Mouse (Mus musculus): ENCODE results near the gene Nemf.
"Not testable (repeated sequence)": the region's sequence is repeated elsewhere in the genome, so short reads cannot be mapped to it uniquely, and the experiment has no call there.

The Nemf gene

DNA sequence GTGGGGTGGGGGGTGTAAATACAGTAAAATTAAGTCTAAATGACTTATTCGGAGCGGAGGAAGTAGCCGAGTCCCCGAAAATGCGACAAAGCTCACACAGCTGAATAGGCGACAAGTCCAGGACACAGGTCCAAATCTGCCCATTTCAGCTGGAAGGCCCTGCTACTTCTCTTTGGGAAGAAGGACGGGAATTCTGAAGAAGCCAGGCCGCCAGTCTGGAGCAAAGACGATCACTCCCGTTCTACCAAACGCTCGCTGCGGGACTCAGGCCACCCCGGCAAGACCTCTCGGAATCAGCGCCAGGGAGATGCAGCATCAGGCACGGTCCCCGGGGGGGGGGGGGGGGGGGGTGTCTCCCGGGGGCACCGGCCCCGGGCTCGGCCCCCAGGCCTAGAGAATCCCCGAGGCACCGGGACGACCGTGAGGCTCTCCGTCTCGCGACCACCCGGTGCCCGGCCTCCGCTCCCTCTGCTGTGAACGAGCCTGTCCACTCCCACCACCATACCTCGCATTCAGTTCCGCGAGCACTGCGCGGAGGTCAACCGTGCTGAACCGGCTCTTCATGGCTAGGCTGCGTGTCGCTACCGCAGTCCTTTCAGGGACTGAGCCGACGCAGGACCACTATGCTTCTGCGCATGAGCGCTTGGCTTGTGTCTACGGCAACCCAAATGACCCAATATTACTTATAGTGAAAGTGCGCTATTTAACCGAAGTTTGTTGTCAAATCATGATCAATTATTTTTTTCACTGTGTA is at the start of gene Nemf:
Gene Nemf, minus strand, starts transcription at position 620 of the 754 bp plus-strand sequence.
- DNase-seq (ENCODE audit: low spot score), result peak; percentile 83

DNA sequence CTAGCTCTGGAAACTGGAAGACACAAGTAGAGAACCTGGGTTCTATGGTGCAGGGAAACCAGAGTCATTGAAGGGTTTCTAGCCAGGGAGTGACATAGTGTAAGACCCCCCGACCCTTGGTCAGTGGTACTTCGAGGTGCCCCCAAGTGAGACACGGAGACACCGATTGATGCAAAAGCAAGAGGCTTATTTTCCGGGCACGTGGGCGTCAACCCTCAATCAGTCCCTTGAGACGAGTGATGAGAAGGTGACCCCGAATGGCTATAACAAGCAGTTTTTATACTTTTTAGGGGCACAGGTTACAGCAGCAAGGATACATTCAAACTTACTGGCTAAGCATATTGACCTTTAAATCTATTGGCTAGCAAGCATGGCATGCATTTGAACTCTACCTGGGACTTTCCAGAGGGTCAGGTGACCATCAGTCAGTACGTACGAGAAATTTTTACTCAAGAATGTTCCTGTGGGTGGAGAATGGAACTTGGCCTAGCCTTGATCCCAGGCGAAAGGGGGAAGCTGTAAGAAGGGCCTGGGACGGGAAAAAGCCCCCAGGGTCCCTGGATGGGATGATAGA is 45.7 kb upstream of the Nemf start:
- DNase-seq (ENCODE audit: low spot score), result no peak

DNA sequence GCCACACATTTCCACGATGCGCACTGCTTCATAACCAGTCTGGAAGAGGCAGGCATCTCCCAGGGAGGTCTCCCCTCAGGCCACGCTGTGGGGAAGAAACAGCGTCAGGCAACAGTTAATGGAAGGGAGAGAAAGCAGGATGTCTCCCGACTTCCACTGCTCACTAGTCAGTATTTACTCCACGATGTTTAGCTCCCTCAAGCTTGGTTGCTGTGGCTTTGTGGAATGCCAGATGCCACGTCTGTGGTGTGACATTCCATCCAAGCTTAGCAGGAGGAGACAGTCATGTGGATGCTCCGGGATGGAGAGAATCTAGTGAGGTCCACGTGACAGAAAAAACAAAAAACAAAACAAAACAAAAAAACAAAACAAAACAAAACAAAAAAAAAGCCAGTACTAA is 45.1 kb upstream of the Nemf start:
- DNase-seq (ENCODE audit: low spot score), result no peak

GRCm38 (mm10) chr12:69400871-69401286 is 43.9 kb upstream of the Nemf start:
- DNase-seq (ENCODE audit: low spot score), result no peak

DNA sequence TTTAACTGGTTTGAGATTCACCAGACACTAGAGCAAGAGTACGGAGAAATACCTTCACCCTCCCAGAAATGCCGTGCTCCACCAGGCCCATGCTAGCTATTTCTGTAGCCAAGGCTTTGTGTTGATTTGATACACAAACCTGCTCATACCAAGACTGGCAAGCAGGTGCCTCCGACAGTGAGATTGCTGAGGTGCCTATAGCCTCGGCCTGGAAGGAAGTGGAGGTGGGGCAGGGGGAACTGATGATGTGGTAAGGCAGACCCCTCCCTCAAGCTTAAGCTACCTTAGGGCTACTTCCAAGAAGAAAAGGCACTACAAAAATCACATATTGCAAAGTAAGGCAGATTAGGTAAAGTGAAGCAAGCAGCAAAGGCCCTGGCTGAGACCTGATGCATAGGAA is 43.4 kb upstream of the Nemf start:
- no peak for DNase-seq (ENCODE audit: low spot score)

DNA sequence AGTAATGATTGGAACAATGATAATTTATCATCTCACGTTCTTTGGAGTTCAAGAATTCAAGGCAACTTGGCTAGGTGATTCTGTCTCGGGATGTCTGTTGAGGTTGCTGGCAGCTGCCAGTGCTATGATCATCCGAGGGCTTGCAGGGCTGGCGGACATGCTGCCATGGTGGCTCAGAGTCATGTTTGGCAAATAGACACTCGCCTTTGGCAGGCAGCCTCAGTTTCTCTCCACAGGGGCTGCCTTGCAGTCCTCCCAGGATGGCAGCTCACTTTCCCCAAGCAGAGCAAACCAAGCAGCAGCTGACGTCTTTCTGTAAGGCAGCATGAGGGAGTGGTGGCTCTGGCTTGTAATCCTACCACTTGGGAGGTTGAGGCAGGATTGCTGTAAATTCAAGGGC is 37.5 kb upstream of the Nemf start:
- no peak for DNase-seq (ENCODE audit: low spot score)

DNA sequence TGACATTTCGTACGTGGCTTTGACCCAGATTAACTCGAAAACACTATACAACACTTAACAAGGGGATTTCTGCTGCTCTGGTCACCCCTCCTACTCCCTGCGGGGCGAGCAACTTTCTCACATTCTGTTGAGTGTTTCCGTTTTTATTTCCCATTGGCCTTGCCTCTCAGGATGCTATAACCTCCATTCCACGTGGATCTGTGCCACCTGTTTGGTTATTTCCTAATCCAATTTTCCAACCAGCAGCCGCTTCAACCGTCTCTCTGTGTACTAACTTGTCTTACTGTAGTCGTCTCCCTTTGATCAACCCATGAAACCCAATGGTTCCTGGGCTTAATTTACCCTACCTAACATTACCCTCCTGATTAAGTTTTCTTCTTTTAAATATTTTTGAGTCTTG is 36.1 kb upstream of the Nemf start:
- DNase-seq (ENCODE audit: low spot score), result no peak

DNA sequence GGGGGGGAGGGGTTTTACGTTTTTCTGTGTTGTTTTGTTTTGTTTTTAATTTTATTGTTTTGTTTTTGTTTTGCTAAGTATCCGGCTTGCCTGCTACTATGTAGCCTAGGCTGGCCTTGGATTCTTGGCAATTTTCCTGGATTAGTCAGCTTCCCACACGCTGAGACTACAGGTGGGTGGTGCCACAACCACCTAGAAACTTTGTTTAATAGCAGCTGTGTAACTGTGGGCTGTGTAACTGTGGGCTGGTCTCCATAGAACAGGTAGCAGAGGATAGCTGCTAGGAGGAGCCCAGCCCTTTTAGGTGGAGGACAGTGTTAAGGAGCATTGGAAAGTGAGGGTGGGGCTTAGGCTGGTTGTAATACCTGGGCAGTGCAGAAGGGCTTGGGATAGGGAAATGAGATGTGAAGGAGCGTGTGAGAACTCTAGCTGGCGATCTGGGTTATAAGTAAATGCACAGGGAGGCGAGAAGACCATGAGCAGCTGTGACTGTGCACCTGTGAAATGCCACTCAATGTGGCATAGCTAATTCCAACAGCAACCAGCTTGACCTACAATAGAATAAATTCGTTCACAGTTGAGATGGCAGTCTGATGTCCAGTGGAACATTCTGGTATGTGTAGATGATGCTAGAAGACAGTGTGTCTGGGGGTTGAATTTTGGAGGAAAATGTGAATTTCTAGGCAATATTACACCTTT is 33.2 kb upstream of the Nemf start:
- no peak for DNase-seq (ENCODE audit: low spot score)

DNA sequence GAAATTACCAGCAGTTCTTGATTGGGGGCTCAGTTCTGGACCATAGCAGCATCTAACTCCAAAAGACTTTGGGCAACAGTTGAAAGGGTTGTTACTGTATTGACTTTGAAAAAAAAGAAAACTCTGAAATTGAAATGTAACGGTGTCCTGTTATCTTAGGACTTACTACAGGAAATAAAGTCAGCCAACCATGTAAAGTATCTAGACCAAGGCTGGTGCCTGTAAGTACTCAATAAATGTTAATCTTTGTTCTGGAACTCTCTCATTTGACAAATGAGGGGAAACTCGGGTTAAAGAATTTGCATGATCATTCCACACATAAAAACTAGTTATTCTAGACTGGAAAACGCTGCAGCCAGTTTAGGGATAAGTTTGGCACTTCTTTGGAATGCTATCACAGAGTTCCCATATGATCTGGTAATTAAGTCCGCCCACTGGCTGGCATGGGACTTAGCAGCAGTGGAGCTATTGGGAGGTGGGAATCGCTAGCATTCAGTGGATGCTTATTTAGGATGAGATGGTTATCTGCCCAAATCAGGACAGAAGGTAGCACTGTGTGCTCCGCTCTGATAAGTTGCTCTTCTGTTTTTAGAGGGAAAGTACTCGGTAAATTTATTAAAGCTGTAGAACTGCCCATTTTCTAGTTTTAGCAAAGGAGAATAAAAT is 32.4 kb upstream of the Nemf start:
- no peak for DNase-seq (ENCODE audit: low spot score)

DNA sequence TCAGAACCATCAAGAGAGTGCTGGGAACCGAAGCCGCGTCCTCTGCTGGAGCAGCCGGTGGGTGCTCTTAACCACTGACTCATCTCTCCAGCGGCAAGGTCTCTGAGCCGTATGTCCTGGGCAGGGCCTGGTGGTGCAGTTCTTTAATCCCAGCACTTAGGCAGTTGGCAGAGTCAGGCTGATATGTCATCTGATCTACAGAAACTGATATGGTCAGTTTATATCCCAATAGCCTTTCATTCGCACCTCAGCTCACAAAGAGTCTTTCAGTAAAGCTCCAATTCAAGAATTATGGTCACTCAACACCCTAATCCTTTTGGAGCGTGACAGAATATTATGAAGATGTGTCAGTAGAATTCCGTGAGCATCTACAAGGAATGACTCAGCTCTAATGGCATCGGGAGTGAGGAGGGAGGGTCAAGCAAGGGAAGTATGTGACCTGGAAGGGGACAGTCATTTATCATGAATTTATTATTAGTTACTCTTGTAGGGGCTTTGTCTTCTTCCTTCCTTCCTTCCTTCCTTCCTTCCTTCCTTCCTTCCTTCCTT is 31.4 kb upstream of the Nemf start:
- DNase-seq (ENCODE audit: low spot score), result no peak

DNA sequence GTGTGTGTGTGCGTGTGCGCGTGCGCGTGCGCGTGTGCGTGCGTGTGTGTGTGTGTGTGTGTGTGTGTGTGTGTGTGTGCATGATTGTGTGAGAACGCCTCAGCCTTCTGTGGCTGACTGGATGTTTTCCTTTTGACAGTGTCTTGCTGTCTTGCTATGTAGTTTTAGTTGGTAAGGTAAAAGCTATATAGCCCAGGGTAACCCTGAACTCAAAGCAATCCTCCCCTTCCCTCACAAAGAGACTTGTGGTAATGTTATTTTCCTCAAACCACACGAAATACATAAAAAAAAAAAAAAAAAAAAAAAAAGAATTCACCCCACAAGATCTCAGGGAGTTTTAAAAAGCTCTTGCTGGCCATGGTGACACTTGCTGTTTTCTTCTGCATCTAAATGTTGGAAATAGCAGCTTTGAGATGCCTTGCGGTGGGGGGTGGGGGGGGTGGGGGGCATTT is 29.3 kb upstream of the Nemf start:
- not testable (repeated sequence) for DNase-seq (ENCODE audit: low spot score)

- DNase-seq (ENCODE audit: low spot score), result no peak
These were observed 28.7 kb upstream of the Nemf start for GRCm38 (mm10) chr12:69385542-69386280.

- DNase-seq (ENCODE audit: low spot score), result no peak
These were observed 27.6 kb upstream of the Nemf start for GRCm38 (mm10) chr12:69384606-69385005.

GRCm38 (mm10) chr12:69382880-69383279 is 25.9 kb upstream of the Nemf start:
- no peak for DNase-seq (ENCODE audit: low spot score)

GRCm38 (mm10) chr12:69378558-69379454 is 21.8 kb upstream of the Nemf start:
- no peak for DNase-seq (ENCODE audit: low spot score)

- DNase-seq (ENCODE audit: low spot score), result not testable (repeated sequence)
These were observed 20.7 kb upstream of the Nemf start for GRCm38 (mm10) chr12:69377636-69378035.

DNA sequence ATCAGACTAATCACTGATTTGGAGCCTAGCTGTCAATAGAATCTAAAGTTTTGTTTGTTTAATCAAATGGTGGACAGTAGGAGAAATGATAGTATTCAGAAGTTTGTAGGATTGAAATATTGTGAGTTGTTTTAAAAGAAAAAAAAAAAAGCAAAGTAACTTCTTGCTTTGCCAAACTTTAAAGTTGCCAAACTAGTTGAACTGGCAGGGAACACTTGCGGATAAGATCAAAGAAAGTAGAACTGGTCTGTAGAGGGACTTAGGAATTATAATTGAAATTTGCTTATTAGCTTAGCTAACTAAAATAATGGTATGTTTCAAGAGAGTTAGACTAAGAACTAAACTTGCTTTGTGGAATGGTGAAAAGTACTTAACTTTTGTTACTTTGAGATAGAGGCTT is 20.2 kb upstream of the Nemf start:
- DNase-seq (ENCODE audit: low spot score), result no peak

- DNase-seq (ENCODE audit: low spot score), result no peak
These were observed 19.2 kb upstream of the Nemf start for GRCm38 (mm10) chr12:69376132-69376531.

GRCm38 (mm10) chr12:69373850-69374766 is 17.1 kb upstream of the Nemf start:
- no peak for DNase-seq (ENCODE audit: low spot score)

Measured in testis, postnatal 10 days (tissue).